Mouse (Mus musculus) forebrain, embryonic 11.5 days (tissue): ENCODE measurements around the gene Rack1. TPM values are rescaled to one million over a fixed set of nuclear protein-coding genes. Genes with fewer than 3 reads are reported as not detected.
"Not testable (repeated sequence)": the region's sequence is repeated elsewhere in the genome, so short reads cannot be mapped to it uniquely, and the experiment has no call there.

Source experiments
- ATAC-seq: fragments of 200-750 bp; cut with Nextera tagmentation; replicated peaks from 2 replicates; pipeline ENCODE4 v1.8.0; 2017; ENCODE audit warnings: moderate TSS enrichment; ENCODE audit not compliant: low FRiP score
- DNase-seq: peaks from one replicate; pipeline ENCODE4 v3.0.0-alpha.2; 2017; ENCODE audit warnings: low spot score
- H3K27ac ChIP-seq: fragments of 300-500 bp; sonication (generic); 2 replicates; pipeline ENCODE4 v1.5.1; 2014; ENCODE audit warnings: low read depth, low read length
- H3K27me3 ChIP-seq: fragments of 300-500 bp; sonication (generic); 2 replicates; pipeline ENCODE4 v1.6.1; 2014; ENCODE audit warnings: mild to moderate bottlenecking, low read length, mixed read lengths; ENCODE audit not compliant: control insufficient read depth, insufficient read depth
- H3K36me3 ChIP-seq: fragments of 300-500 bp; sonication (generic); 2 replicates; pipeline ENCODE4 v1.6.1; 2014; ENCODE audit warnings: mild to moderate bottlenecking, low read length, moderate library complexity, mixed read lengths; ENCODE audit not compliant: control insufficient read depth, insufficient read depth
- H3K4me1 ChIP-seq: fragments of 300-500 bp; sonication (generic); replicated peaks from 2 replicates; pipeline ENCODE4 v1.6.1; 2014; ENCODE audit warnings: low read length, mixed read lengths; ENCODE audit not compliant: control insufficient read depth, insufficient read depth
- H3K4me2 ChIP-seq: fragments of 300-500 bp; sonication (generic); 2 replicates; pipeline ENCODE4 v1.6.1; 2014; ENCODE audit warnings: low read depth, mild to moderate bottlenecking, low read length, moderate library complexity, mixed read lengths; ENCODE audit not compliant: severe bottlenecking
- H3K4me3 ChIP-seq: fragments of 300-500 bp; sonication (generic); 2 replicates; pipeline ENCODE4 v1.5.1; 2014; ENCODE audit warnings: low read depth, low read length
- H3K9ac ChIP-seq: fragments of 300-500 bp; sonication (generic); 2 replicates; pipeline ENCODE4 v1.6.1; 2014; ENCODE audit warnings: low read length
- H3K9me3 ChIP-seq: fragments of 300-500 bp; sonication (generic); 2 replicates; pipeline ENCODE4 v1.6.1; 2016; ENCODE audit warnings: low read length, mixed read lengths; ENCODE audit not compliant: control insufficient read depth
- WGBS: fragments of 180-500 bp; shearing (Covaris S2); extraction: QIAGEN DNeasy Blood & Tissue Kit; methylation state at CpG from one replicate; pipeline ENCODE4 v1.1.7; 2014; 5-methylcytosine and 5-hydroxymethylcytosine counted together
- polyA plus RNA-seq: library from polyadenylated mRNA; unstranded; fragments of >200 nt; fragmentation: Nextera tagmentation; extraction: Ambion mirVana; gene quantifications from 2 replicates; pipeline ENCODE4 v1.2.1, GENCODE M21; 2014

Rack1 gene
- polyA plus RNA-seq, 1 experiment from 2014 or later: 653 TPM

DNA sequence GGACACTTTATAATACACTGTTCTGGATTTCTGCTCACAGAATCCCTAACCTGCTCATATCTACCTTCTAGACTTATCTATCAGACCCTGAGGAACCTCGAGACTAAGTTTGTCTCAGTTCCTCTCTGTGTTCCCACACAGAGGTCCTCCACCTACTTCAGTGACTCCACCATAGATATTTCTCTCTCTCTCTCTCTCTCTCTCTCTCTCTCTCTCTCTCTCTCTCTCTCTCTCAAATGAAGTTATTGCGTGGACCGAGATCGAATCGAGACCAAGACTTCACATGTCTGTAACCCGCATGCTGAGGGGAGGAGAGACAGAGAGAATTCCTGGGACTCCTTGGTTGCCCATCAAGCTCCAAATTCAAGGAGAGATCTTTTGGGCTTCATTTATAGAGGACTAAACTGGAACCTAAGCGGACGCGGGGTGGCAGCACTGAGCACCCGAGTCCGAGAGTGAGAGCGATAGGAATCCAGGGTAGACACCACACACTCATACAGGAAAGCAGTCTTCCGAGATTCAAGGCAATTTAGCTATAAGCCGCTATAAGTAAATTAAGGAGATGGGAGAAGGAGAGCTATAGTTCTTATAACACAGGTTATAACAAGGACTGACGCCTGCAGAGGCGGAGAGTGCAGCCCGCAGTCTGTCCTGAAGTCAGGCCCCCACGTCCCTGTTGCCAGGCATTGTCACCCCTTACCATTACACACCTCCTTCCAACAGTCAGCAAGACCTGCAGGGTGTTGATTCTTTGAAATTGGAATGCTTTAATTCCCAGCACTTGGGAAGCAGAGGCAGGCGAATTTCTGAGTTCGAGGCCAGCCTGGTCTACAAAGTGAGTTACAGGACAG lies 9.9 kb upstream of the Rack1 start:
- peak overlapping the region; percentile 46; the same call in 1 of the 2 replicates for H3K4me2 ChIP-seq
- H3K27me3 ChIP-seq: no peaks in the 10 kb centered on the region
- no peaks in the 10 kb centered on the region for H3K36me3 ChIP-seq
- 16% methylated on average over 20 of the region's 20 CpGs for WGBS
- DNase-seq (peak; percentile 86), ATAC-seq (peak; percentile 71)
- peak overlapping the region; percentile 10; the same call in 1 of the 2 replicates for H3K4me3 ChIP-seq
- no peaks in the 10 kb centered on the region for H3K4me1 ChIP-seq
- H3K9ac ChIP-seq: no peak overlapping the region
- H3K27ac ChIP-seq: no peak overlapping the region
- no peaks in the 10 kb centered on the region for H3K9me3 ChIP-seq

- H3K4me3 ChIP-seq: no peak overlapping the region
- no peak overlapping the region for H3K9ac ChIP-seq
- no peak overlapping the region for H3K27ac ChIP-seq
- H3K4me2 ChIP-seq: no peak overlapping the region
- no peaks in the 10 kb centered on the region for H3K36me3 ChIP-seq
- DNase-seq: no peak
- H3K27me3 ChIP-seq: no peaks in the 10 kb centered on the region
- no peaks in the 10 kb centered on the region for H3K4me1 ChIP-seq
- no peaks in the 10 kb centered on the region for H3K9me3 ChIP-seq
- WGBS: 72% methylated on average over 8 of the region's 8 CpGs
- no peak for ATAC-seq
These were observed 9.2 kb upstream of the Rack1 start for GRCm38 (mm10) chr11:48790946-48791345.

GRCm38 (mm10) chr11:48791894-48792293 lies 8.2 kb upstream of the Rack1 start:
- H3K9ac ChIP-seq, DNase-seq, H3K9me3 ChIP-seq, H3K36me3 ChIP-seq, H3K4me2 ChIP-seq, H3K4me1 ChIP-seq, ATAC-seq, H3K27me3 ChIP-seq, H3K4me3 ChIP-seq, H3K27ac ChIP-seq: not testable (repeated sequence)
- WGBS: 91% methylated on average over 9 of the region's 9 CpGs

- H3K9me3 ChIP-seq: no peaks in the 10 kb centered on the region
- no peaks in the 10 kb centered on the region for H3K4me1 ChIP-seq
- 99% methylated on average over 3 of the region's 3 CpGs for WGBS
- H3K4me2 ChIP-seq: no peak overlapping the region
- H3K9ac ChIP-seq: no peak overlapping the region
- H3K36me3 ChIP-seq: no peaks in the 10 kb centered on the region
- no peak overlapping the region for H3K4me3 ChIP-seq
- H3K27me3 ChIP-seq: no peaks in the 10 kb centered on the region
- no peak overlapping the region for H3K27ac ChIP-seq
- ATAC-seq (no peak), DNase-seq (no peak)
These were observed 6.9 kb upstream of the Rack1 start for GRCm38 (mm10) chr11:48793184-48793583.

GRCm38 (mm10) chr11:48795221-48795620 lies 4.9 kb upstream of the Rack1 start:
- no peak overlapping the region for H3K4me3 ChIP-seq
- H3K4me1 ChIP-seq: no peaks in the 10 kb centered on the region
- no peak overlapping the region for H3K9ac ChIP-seq
- ATAC-seq (no peak), DNase-seq (no peak)
- H3K27me3 ChIP-seq: no peaks in the 10 kb centered on the region
- H3K4me2 ChIP-seq: no peak overlapping the region
- H3K27ac ChIP-seq: no peak overlapping the region
- 92% methylated on average over 7 of the region's 7 CpGs for WGBS
- H3K36me3 ChIP-seq: no peaks in the 10 kb centered on the region
- H3K9me3 ChIP-seq: no peaks in the 10 kb centered on the region

DNA sequence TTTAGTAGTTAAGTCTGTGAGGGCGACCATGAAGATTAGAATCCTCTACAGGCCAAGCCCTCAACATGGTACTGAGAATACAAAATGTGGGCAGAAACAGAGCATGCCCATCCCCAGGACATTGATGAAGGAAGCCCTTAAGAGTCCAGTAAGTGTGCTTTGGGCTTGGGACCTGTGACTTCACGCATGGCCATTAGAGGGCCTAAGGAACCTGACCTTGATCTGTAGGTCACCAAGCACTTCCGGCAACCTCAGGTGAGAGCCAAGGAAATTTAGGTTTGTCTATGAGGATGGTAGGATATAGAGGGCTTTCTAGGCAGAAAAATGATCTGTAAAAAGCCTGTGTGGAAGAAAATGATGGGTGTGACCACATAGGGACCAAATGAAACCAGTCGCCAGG lies 3.8 kb upstream of the Rack1 start:
- no peak overlapping the region for H3K27ac ChIP-seq
- H3K27me3 ChIP-seq: no peaks in the 10 kb centered on the region
- no peak overlapping the region for H3K9ac ChIP-seq
- no peaks in the 10 kb centered on the region for H3K9me3 ChIP-seq
- no peak overlapping the region for H3K4me2 ChIP-seq
- WGBS: 81% methylated on average over 4 of the region's 4 CpGs
- H3K36me3 ChIP-seq: no peaks in the 10 kb centered on the region; the same call in 1 of the 2 replicates
- H3K4me1 ChIP-seq: no peaks in the 10 kb centered on the region; the same call in 1 of the 2 replicates
- DNase-seq: no peak
- ATAC-seq: no peak
- no peak overlapping the region for H3K4me3 ChIP-seq

DNA sequence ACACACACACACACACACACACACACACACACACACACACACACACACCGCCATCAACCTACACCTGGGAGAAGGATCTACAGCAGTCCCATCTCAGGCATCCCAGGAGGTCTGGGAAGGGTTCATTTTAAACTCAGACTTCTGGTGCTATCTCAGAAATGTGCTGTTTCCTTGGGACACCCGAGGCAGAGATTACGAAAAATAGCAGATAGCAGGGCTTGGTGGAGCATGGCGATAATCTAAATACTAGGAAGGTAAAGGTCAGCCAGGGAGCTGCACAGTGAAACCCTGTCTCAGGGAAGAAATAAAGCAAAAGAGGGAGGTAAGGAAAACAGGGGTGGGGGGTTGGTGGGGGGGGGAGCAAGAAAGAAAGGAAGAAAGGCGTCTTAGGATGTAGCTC lies 2.8 kb upstream of the Rack1 start:
- Histone ChIP-seq H3K27me3 (no peaks in the 10 kb centered on the region), H3K4me2 (no peak overlapping the region), H3K9me3 (no peaks in the 10 kb centered on the region), H3K9ac (no peak overlapping the region), H3K4me1 (peaks cover 7% of the 10 kb centered on the region), H3K36me3 (peaks cover 7% of the 10 kb centered on the region; the same call in 1 of the 2 replicates), H3K4me3 (no peak overlapping the region), H3K27ac (no peak overlapping the region)
- DNase-seq (no peak), ATAC-seq (no peak)
- 88% methylated on average over 5 of the region's 5 CpGs for WGBS

DNA sequence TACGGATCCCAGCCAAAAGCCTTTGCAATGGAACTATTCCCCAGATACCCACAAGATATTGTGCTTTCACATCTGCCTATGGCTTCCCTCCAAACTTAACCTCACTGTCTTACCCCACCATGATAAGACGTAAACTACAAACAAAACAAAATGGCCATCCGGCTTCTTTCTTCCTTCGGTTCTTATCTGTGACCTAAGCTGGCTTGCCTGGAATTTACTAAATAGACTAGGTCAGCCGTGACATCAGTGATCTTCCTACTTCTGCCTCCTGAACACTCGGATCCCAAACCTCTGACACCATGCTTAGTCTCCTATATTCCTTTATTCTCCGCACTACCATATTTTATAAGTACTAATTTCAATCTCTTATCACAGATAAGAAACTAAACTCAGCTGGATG lies 1.8 kb upstream of the Rack1 start:
- Histone ChIP-seq H3K9ac (no peak overlapping the region), H3K27me3 (no peaks in the 10 kb centered on the region), H3K36me3 (peaks cover 13% of the 10 kb centered on the region; the same call in 1 of the 2 replicates), H3K4me2 (no peak overlapping the region), H3K9me3 (no peaks in the 10 kb centered on the region), H3K4me1 (peaks cover 7% of the 10 kb centered on the region), H3K27ac (no peak overlapping the region), H3K4me3 (no peak overlapping the region)
- WGBS: 82% methylated on average over 7 of the region's 7 CpGs
- ATAC-seq: no peak
- no peak for DNase-seq
